Mouse (Mus musculus): ENCODE measurements around the gene Satb2.

DNA sequence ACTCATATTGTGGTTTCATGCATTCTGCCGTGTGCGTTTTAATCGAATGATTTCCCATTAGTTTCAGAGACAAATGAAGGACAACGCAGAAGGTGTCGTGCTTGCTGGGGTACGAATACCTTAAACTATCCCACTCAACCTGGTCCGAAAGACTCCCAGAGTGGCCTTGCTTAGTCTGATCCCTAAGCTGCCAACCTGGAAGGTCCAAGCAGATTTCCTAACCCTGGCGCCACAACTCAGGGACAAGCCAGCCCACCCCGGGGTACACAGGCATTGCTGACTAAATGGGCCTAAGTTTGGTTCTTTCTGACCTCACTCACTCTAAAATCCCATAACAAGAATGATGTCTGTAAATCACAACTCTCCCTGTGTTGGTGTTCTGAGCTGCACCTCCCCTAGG lies 132.1 kb downstream of the Satb2 start:
- TF ChIP-seq CTCF (IDR thresholded peaks at IDR 0.05; ENCODE audit: borderline replicate concordance, insufficient read depth, low read length): no peak
- no peak for TF ChIP-seq POLR2A (IDR thresholded peaks at IDR 0.05; ENCODE audit: low read depth, low read length)
